Mouse (Mus musculus) hindbrain, embryonic 10.5 days (tissue): ENCODE measurements around the gene Pdgfb. TPM values are rescaled to one million over a fixed set of nuclear protein-coding genes. Genes with fewer than 3 reads are reported as not detected.

Experiments
- DNase-seq: peaks from one replicate; pipeline ENCODE4 v3.0.0-alpha.2; 2017; ENCODE audit warnings: low spot score
- H3K27ac ChIP-seq: fragments of 300-500 bp; sonication (generic); 2 replicates; pipeline ENCODE4 v1.5.1; 2016; ENCODE audit warnings: mild to moderate bottlenecking, moderate library complexity
- H3K27me3 ChIP-seq: fragments of 300-500 bp; sonication (generic); 2 replicates; pipeline ENCODE4 v1.6.1; 2016; ENCODE audit warnings: mild to moderate bottlenecking; ENCODE audit not compliant: poor library complexity, insufficient read depth, severe bottlenecking
- H3K36me3 ChIP-seq: fragments of 300-500 bp; sonication (generic); 2 replicates; pipeline ENCODE4 v1.6.1; 2016; ENCODE audit warnings: mild to moderate bottlenecking, moderate library complexity
- H3K4me1 ChIP-seq: fragments of 300-500 bp; sonication (generic); replicated peaks from 2 replicates; pipeline ENCODE4 v1.6.1; 2016; ENCODE audit warnings: mild to moderate bottlenecking
- H3K4me3 ChIP-seq: fragments of 300-500 bp; sonication (generic); 2 replicates; pipeline ENCODE4 v1.5.1; 2016; ENCODE audit warnings: mild to moderate bottlenecking, moderate library complexity
- H3K9me3 ChIP-seq: fragments of 300-500 bp; sonication (generic); 2 replicates; pipeline ENCODE4 v1.6.1; 2016; ENCODE audit warnings: mild to moderate bottlenecking, moderate library complexity
- WGBS: fragments of 180-500 bp; shearing (Covaris S2); methylation state at CpG from one replicate; pipeline ENCODE4 v1.1.7; 2016; 5-methylcytosine and 5-hydroxymethylcytosine counted together
- polyA plus RNA-seq: library from polyadenylated mRNA; unstranded; fragments of >200 nt; fragmentation: Nextera tagmentation; extraction: Ambion mirVana; gene quantifications from 2 replicates; pipeline ENCODE4 v1.2.1, GENCODE M21; 2016

The Pdgfb gene
- polyA plus RNA-seq, result 1.6 and 1.8 TPM in 2 replicates

- peaks cover 89% of the 10 kb centered on the region for H3K27me3 ChIP-seq
- H3K27ac ChIP-seq, result peak within 1 kb of the TSS; percentile 87
- peak; percentile 42 for DNase-seq
- H3K9me3 ChIP-seq, result no peaks in the 10 kb centered on the region
- peaks cover 36% of the 10 kb centered on the region for H3K4me1 ChIP-seq
- H3K36me3 ChIP-seq, result no peaks in the 10 kb centered on the region
- peak within 1 kb of the TSS; percentile 69 for H3K4me3 ChIP-seq
- under 1% methylated on average over 60 of the region's 60 CpGs for WGBS
These were observed at the start of gene Pdgfb for GRCm38 (mm10) chr15:80014321-80015210. Gene Pdgfb (minus strand): TSS chr15:80014977.

- no peaks in the 10 kb centered on the region for H3K9me3 ChIP-seq
- H3K4me1 ChIP-seq, result peaks cover 24% of the 10 kb centered on the region
- peak overlapping the region; percentile 16 for H3K27ac ChIP-seq
- DNase-seq, result no peak
- WGBS, result 39% methylated on average over 5 of the region's 5 CpGs
- no peaks in the 10 kb centered on the region for H3K36me3 ChIP-seq
- H3K27me3 ChIP-seq, result 0 out of 2 replicates have a peak, but pooled peaks cover 8% of the 10 kb centered on the region
- H3K4me3 ChIP-seq, result no peak overlapping the region
These were observed 48.0 kb upstream of the Pdgfb start for GRCm38 (mm10) chr15:80062821-80063220.

- WGBS, result 74% methylated on average over 7 of the region's 9 CpGs
- H3K27me3 ChIP-seq, result 0 out of 2 replicates have a peak, but pooled peaks cover 8% of the 10 kb centered on the region
- DNase-seq, result no peak
- H3K9me3 ChIP-seq, result no peaks in the 10 kb centered on the region
- peaks cover 26% of the 10 kb centered on the region for H3K4me1 ChIP-seq
- H3K36me3 ChIP-seq, result no peaks in the 10 kb centered on the region
- no peak overlapping the region for H3K4me3 ChIP-seq
- peak overlapping the region; percentile 16; the same call in 1 of the 2 replicates for H3K27ac ChIP-seq
These were observed 47.6 kb upstream of the Pdgfb start for GRCm38 (mm10) chr15:80062339-80062738.

- no peak for DNase-seq
- Histone ChIP-seq H3K4me3 (no peak overlapping the region), H3K9me3 (no peaks in the 10 kb centered on the region), H3K36me3 (no peaks in the 10 kb centered on the region), H3K27me3 (0 out of 2 replicates have a peak, but pooled peaks cover 8% of the 10 kb centered on the region), H3K4me1 (peaks cover 36% of the 10 kb centered on the region), H3K27ac (no peak overlapping the region)
- WGBS, result 85% methylated on average over 4 of the region's 4 CpGs
These were observed 46.3 kb upstream of the Pdgfb start for GRCm38 (mm10) chr15:80061071-80061550.

DNA sequence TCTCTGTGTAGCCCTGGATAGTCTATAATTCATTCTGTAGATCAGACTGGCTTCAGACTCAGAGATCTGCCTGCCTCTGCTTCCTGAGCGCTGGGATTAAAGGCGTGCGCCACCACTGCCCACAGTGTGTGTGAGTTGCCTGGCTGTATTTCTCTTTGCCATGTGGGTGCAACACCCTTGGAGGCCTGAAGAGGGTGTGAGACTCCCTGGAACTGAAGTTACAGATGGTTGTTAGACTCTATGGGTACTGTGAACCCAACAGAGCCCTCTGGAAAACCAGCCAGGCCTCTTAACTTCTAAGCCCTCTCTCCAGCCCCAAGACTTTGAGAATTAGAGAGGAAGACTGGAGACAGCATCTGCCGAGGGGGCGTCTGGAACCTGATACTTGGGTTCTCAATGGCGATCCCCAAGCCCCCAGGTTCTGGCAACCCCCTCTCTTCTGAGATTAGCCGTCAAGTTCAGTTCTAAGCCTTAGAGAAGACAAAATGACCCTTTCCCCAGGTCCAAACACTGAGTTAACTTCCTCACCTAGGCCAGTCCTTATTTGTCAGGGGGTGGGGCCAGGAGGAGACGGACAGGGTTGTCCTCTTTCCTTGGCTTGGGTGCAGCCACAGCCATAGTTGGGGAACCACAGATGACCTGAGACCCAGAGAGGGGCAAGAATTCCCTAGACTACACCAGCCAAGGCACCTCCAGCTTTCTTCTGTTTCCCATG lies 45.7 kb upstream of the Pdgfb start:
- Histone ChIP-seq H3K27me3 (0 out of 2 replicates have a peak, but pooled peaks cover 8% of the 10 kb centered on the region), H3K36me3 (no peaks in the 10 kb centered on the region), H3K4me1 (peaks cover 42% of the 10 kb centered on the region), H3K9me3 (no peaks in the 10 kb centered on the region), H3K27ac (no peak overlapping the region), H3K4me3 (no peak overlapping the region)
- no peak for DNase-seq
- 94% methylated on average over 8 of the region's 8 CpGs for WGBS

- DNase-seq, result no peak
- 0 out of 2 replicates have a peak, but pooled peaks cover 8% of the 10 kb centered on the region for H3K27me3 ChIP-seq
- WGBS, result 81% methylated on average over 7 of the region's 7 CpGs
- H3K27ac ChIP-seq, result no peak overlapping the region
- H3K4me1 ChIP-seq, result peaks cover 47% of the 10 kb centered on the region
- no peaks in the 10 kb centered on the region for H3K9me3 ChIP-seq
- no peak overlapping the region for H3K4me3 ChIP-seq
- H3K36me3 ChIP-seq, result no peaks in the 10 kb centered on the region
These were observed 44.8 kb upstream of the Pdgfb start for GRCm38 (mm10) chr15:80059606-80060005.

GRCm38 (mm10) chr15:80058151-80058550 lies 43.4 kb upstream of the Pdgfb start:
- Histone ChIP-seq H3K9me3 (no peaks in the 10 kb centered on the region), H3K4me1 (peaks cover 53% of the 10 kb centered on the region), H3K27ac (no peak overlapping the region), H3K27me3 (0 out of 2 replicates have a peak, but pooled peaks cover 4% of the 10 kb centered on the region), H3K36me3 (no peaks in the 10 kb centered on the region), H3K4me3 (no peak overlapping the region)
- DNase-seq, result no peak
- WGBS, result 89% methylated on average over 7 of the region's 7 CpGs

- Histone ChIP-seq H3K27ac (peak overlapping the region; percentile 76), H3K27me3 (no peaks in the 10 kb centered on the region), H3K4me3 (no peak overlapping the region), H3K36me3 (no peaks in the 10 kb centered on the region), H3K9me3 (no peaks in the 10 kb centered on the region), H3K4me1 (peaks cover 44% of the 10 kb centered on the region)
- no peak for DNase-seq
- WGBS, result 86% methylated on average over 7 of the region's 7 CpGs
These were observed 39.4 kb upstream of the Pdgfb start for GRCm38 (mm10) chr15:80054034-80054710.

GRCm38 (mm10) chr15:80053381-80054033 lies 38.7 kb upstream of the Pdgfb start:
- no peak for DNase-seq
- no peaks in the 10 kb centered on the region for H3K9me3 ChIP-seq
- H3K27ac ChIP-seq, result peak overlapping the region; percentile 76
- WGBS, result 61% methylated on average over 8 of the region's 8 CpGs
- no peak overlapping the region for H3K4me3 ChIP-seq
- H3K27me3 ChIP-seq, result no peaks in the 10 kb centered on the region
- peaks cover 44% of the 10 kb centered on the region for H3K4me1 ChIP-seq
- H3K36me3 ChIP-seq, result no peaks in the 10 kb centered on the region

GRCm38 (mm10) chr15:80051782-80052181 lies 37.0 kb upstream of the Pdgfb start:
- peaks cover 47% of the 10 kb centered on the region for H3K4me1 ChIP-seq
- WGBS, result 85% methylated on average over 9 of the region's 9 CpGs
- H3K27me3 ChIP-seq, result no peaks in the 10 kb centered on the region
- no peak overlapping the region for H3K4me3 ChIP-seq
- no peaks in the 10 kb centered on the region for H3K9me3 ChIP-seq
- no peak for DNase-seq
- H3K27ac ChIP-seq, result no peak overlapping the region
- no peaks in the 10 kb centered on the region for H3K36me3 ChIP-seq

DNA sequence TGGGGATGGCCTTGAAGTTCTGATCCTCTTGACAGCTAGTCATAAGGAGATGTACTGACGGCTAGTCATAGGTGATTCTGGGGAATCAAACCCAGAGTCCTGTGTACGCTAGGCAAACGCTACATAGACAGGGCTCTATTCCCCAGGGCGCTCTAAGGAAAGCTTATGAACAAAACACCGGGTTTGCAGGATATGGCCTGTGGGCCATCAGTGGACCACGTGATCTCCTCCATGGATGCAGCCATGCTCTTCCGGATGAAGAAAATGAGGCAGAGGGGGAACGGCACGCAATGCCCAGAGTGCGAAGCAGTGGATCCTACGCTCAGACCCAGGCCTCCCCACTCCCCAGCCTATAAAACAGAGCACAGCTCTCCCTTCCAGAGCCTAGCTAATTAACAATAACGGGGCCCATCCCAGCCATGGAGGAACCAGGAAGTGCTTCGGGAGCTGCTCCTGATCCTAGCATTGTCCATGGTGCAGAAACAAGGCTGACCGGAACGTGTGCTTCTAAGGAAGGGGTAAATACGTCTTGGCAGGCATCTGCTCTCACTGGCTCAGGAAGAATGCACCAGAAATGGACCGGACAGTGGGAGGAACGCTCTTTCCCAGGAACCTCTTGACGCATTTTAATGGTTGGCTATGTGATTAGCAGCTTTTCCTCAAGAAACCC lies 36.5 kb upstream of the Pdgfb start:
- Histone ChIP-seq H3K27ac (no peak overlapping the region), H3K4me3 (no peak overlapping the region), H3K4me1 (peaks cover 41% of the 10 kb centered on the region), H3K36me3 (no peaks in the 10 kb centered on the region), H3K27me3 (no peaks in the 10 kb centered on the region), H3K9me3 (no peaks in the 10 kb centered on the region)
- WGBS, result 89% methylated on average over 19 of the region's 19 CpGs
- DNase-seq, result no peak
